Mouse (Mus musculus) lung, embryonic 15.5 days (tissue): ENCODE results near the gene Ttc9b. TPM values are rescaled to one million over a fixed set of nuclear protein-coding genes. Genes with fewer than 3 reads are reported as not detected.
A peak's percentile ranks its signal among the peaks of the same experiment; 100 is the strongest.

ENCODE experiments used
- ATAC-seq: fragments of 200-750 bp; cut with Nextera tagmentation; 2 replicates; pipeline ENCODE4 v1.8.0; 2017; ENCODE audit warnings: moderate number of reproducible peaks, borderline replicate concordance; ENCODE audit not compliant: low FRiP score, low TSS enrichment; ENCODE audit errors: extremely low read depth
- H3K27ac ChIP-seq: fragments of 300-500 bp; sonication (generic); 2 replicates; pipeline ENCODE4 v1.5.1; 2015; ENCODE audit warnings: moderate library complexity, mild to moderate bottlenecking, inconsistent platforms
- H3K27me3 ChIP-seq: fragments of 300-500 bp; sonication (generic); 2 replicates; pipeline ENCODE4 v1.6.1; 2015; ENCODE audit warnings: inconsistent platforms
- H3K36me3 ChIP-seq: fragments of 300-500 bp; sonication (generic); 2 replicates; pipeline ENCODE4 v1.6.1; 2015; ENCODE audit warnings: inconsistent platforms
- H3K4me1 ChIP-seq: fragments of 300-500 bp; sonication (generic); 2 replicates; pipeline ENCODE4 v1.6.1; 2015; ENCODE audit warnings: inconsistent platforms
- H3K4me2 ChIP-seq: fragments of 300-500 bp; sonication (generic); 2 replicates; pipeline ENCODE4 v1.6.1; 2015; ENCODE audit warnings: inconsistent platforms, mild to moderate bottlenecking, moderate library complexity
- H3K4me3 ChIP-seq: fragments of 300-500 bp; sonication (generic); 2 replicates; pipeline ENCODE4 v1.5.1; 2015; ENCODE audit warnings: mild to moderate bottlenecking, inconsistent platforms
- H3K9ac ChIP-seq: fragments of 300-500 bp; sonication (generic); 2 replicates; pipeline ENCODE4 v1.6.1; 2015; ENCODE audit warnings: inconsistent platforms
- H3K9me3 ChIP-seq: fragments of 300-500 bp; sonication (generic); 2 replicates; pipeline ENCODE4 v1.6.1; 2016; ENCODE audit warnings: inconsistent platforms
- WGBS: fragments of 180-500 bp; shearing (Covaris S2); methylation state at CpG from one replicate; pipeline ENCODE4 v1.1.7; 2015; 5-methylcytosine and 5-hydroxymethylcytosine counted together
- polyA plus RNA-seq: library from polyadenylated mRNA; unstranded; fragments of >200 nt; fragmentation: Nextera tagmentation; extraction: Ambion mirVana; gene quantifications from 2 replicates; pipeline ENCODE4 v1.2.1, GENCODE M21; 2015

The Ttc9b gene
- polyA plus RNA-seq, 1 experiment from 2014 or later: 0.60 TPM

DNA sequence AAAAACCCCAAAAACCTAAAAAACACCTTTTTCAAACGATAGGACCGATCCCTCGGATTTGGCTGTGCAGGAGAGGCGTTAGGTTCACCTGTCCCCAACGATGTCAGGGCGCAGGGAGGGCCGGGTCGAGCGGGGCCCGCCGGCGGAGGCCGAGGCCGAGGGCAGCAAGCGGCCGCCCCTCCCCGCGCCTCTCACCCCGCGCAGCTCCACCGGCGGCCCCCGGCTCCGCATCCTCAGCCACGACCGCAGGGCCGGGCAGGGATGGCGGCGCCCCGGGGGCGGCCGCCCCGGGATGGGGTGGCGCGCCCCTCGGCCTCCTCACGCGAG, 20.4 kb downstream of the Ttc9b start:
- ATAC-seq: peak; percentile 73; the same call in 1 of the 2 replicates
- H3K9me3 ChIP-seq: no peaks in the 10 kb centered on the region
- H3K27me3 ChIP-seq: no peaks in the 10 kb centered on the region
- H3K27ac ChIP-seq: peak overlapping the region; percentile 91
- peak overlapping the region; percentile 83 for H3K9ac ChIP-seq
- peak overlapping the region; percentile 98 for H3K4me2 ChIP-seq
- H3K36me3 ChIP-seq: peaks cover 5% of the 10 kb centered on the region; the same call in 1 of the 2 replicates
- H3K4me3 ChIP-seq: peak overlapping the region; percentile 96
- peaks cover 22% of the 10 kb centered on the region for H3K4me1 ChIP-seq
- under 1% methylated on average over 31 of the region's 38 CpGs for WGBS

DNA sequence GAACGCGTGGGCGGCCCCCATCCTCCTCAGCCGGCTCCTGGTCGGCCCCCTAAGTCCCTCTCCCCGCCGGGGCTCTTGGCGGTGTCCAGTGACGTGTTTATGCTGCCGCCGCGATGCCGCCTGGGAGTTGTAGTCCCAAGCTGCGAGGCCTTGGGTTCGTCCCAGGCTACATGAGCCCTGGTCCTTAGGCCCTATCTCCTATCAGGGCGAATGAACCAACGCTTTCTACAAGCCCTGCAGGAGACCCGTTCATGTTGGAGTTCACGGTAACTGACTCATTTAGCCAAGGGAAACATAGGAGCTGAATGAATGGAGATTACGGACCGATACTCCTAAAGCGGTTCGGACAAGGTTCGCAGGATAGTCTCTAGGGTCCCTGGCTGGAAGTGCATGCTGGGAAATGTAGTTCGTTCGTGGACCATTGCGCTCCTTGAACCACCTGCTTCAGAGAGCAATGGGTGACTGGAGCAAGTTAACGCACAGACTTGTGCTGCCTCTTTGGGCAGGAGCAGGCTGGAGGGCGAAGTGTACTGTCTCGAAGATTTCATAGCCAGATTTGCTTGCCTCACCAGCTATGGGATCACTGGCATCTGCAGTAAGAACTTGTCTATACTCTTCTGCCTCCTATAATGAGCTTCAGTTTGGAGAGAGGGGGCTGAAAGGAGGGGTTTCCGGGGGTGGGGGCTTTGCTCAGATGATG, 21.0 kb downstream of the Ttc9b start, which contains the start of gene Map3k10:
Map3k10 (minus strand) TSS at position 77 of the 700 bp plus-strand sequence.
- Histone ChIP-seq H3K27ac (peak within 1 kb of the TSS; percentile 91), H3K27me3 (no peaks in the 10 kb centered on the region), H3K4me1 (peaks cover 22% of the 10 kb centered on the region), H3K4me2 (peak within 1 kb of the TSS; percentile 98), H3K9me3 (no peaks in the 10 kb centered on the region), H3K4me3 (peak within 1 kb of the TSS; percentile 96), H3K9ac (peak within 1 kb of the TSS; percentile 83), H3K36me3 (peaks cover 5% of the 10 kb centered on the region; the same call in 1 of the 2 replicates)
- peak; percentile 97 for ATAC-seq
- WGBS: under 1% methylated on average over 31 of the region's 31 CpGs

DNA sequence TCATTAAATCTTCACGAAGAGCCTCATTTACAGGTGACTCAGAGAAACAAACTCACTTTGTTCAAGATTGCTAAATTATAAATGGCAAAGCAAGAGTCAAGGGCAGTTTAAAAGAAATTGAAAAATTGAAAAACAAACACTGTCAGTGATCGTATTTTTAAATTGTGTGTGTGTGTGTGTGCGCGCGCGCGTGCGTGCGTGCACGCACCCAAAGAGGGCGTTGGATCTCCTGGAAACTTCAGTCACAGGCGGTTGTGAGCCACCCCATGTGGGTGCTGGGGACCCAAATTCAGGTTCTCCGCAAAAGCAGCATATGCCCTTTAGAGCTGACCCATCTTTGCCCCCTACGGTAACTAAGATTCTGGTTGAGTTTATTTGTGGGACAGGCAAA, 21.5 kb downstream of the Ttc9b start:
- Histone ChIP-seq H3K9me3 (no peaks in the 10 kb centered on the region), H3K36me3 (peaks cover 2% of the 10 kb centered on the region; the same call in 1 of the 2 replicates), H3K27ac (no peak overlapping the region), H3K4me3 (peak overlapping the region; percentile 96), H3K27me3 (no peaks in the 10 kb centered on the region), H3K4me1 (peaks cover 22% of the 10 kb centered on the region), H3K4me2 (peak overlapping the region; percentile 98), H3K9ac (peak overlapping the region; percentile 83; the same call in 1 of the 2 replicates)
- 29% methylated on average over 14 of the region's 14 CpGs for WGBS
- no peak for ATAC-seq

DNA sequence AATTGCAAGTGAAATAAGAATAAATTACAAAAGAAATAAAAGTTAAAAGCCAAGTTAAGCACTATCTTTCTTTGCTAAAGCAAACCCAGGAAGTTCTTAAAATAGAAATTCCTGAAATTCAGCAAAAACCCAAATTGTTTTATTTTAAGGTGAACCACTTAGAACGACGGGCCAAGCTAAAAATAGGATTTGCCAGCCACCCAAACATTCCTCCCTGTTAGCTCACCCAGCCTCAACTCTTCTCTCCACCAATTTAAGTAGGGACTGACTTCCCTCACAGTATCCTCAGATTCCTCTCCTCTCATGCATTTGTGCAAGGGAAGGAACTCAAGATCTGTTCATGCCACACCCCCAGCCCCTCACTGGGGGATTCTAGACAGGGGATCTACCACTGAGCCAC, 29.5 kb downstream of the Ttc9b start:
- ATAC-seq: no peak
- no peak overlapping the region for H3K9ac ChIP-seq

DNA sequence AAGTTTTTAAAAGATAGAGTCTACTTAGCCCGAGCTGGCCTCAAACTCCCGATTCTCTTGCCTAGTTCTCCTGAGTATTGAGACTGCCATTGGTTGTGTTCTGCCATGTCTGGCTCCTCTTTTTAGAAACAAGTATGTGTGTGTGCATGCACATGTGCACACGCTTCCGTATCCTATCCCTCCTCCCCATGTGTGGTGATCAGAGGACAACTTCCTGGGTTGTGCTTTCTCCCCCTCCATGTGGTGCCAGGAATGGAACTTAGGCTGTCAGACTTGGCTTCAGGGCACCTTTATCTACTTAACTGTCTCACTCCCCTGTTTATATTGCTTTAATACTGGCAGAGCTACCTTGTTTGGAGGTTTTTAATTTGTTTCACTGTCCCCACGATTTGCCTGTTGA, 31.5 kb downstream of the Ttc9b start:
- Histone ChIP-seq H3K27ac (no peak overlapping the region), H3K9ac (no peak overlapping the region), H3K4me3 (no peak overlapping the region), H3K4me2 (no peak overlapping the region), H3K27me3 (no peaks in the 10 kb centered on the region), H3K4me1 (peaks cover 7% of the 10 kb centered on the region; the same call in 1 of the 2 replicates), H3K36me3 (no peaks in the 10 kb centered on the region), H3K9me3 (no peaks in the 10 kb centered on the region)
- WGBS: 35% methylated on average over 5 of the region's 5 CpGs
- no peak for ATAC-seq

More for the DNA sequence above, 29.5 kb downstream of the Ttc9b start:
- Histone ChIP-seq H3K4me1 (peaks cover 2% of the 10 kb centered on the region; the same call in 1 of the 2 replicates), H3K4me2 (no peak overlapping the region), H3K36me3 (no peaks in the 10 kb centered on the region), H3K27ac (no peak overlapping the region), H3K4me3 (no peak overlapping the region), H3K9me3 (no peaks in the 10 kb centered on the region), H3K27me3 (no peaks in the 10 kb centered on the region)
- WGBS: 39% methylated on average over 2 of the region's 2 CpGs

DNA sequence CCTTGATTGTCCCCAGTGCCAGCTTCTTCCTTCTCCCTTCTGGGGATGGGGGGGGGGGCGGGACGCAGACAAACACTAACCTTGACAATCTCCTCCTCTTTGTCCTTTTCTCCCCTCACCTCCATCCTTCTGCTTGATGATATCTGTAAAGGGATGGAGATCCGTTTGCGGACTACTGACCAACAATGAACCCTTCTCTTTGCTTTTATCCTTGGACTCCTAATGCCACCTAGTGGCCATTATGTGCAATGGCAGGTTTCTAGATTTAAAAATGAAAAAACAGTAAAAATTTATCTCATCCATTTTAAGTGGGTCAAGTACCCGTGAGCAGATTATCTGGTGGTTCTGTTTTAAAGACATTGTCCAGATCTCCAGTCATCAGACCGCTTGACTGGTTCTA, 32.0 kb downstream of the Ttc9b start:
- Histone ChIP-seq H3K9ac (no peak overlapping the region), H3K27me3 (no peaks in the 10 kb centered on the region), H3K27ac (no peak overlapping the region), H3K9me3 (no peaks in the 10 kb centered on the region), H3K4me1 (peaks cover 7% of the 10 kb centered on the region; the same call in 1 of the 2 replicates), H3K4me2 (no peak overlapping the region), H3K36me3 (no peaks in the 10 kb centered on the region), H3K4me3 (no peak overlapping the region)
- under 1% methylated on average over 6 of the region's 6 CpGs for WGBS
- ATAC-seq: no peak

DNA sequence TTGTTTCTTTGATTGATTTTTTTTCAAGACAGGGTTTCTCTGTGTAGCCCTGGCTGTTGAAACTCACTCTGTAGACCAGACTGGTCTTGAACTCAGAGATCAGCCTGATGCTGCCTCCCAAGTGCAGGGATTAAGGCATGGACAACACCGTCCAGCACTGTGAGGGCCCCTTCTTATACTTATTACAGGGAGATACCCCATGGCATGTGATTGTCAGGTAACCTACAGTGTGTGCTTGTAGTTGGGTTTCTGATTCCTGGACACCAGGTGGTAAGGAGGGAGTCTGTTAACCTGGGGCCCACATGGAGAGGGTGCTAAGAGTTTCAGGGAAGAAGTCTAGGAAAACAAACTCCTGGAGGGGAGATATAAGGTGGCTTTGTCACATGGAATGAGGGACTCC, 33.3 kb downstream of the Ttc9b start:
- Histone ChIP-seq H3K9me3 (no peaks in the 10 kb centered on the region), H3K4me3 (no peak overlapping the region), H3K36me3 (no peaks in the 10 kb centered on the region), H3K9ac (no peak overlapping the region), H3K4me1 (peaks cover 7% of the 10 kb centered on the region; the same call in 1 of the 2 replicates), H3K27me3 (no peaks in the 10 kb centered on the region), H3K4me2 (no peak overlapping the region), H3K27ac (no peak overlapping the region)
- WGBS: 90% methylated on average over 1 of the region's 1 CpGs
- ATAC-seq: no peak

DNA sequence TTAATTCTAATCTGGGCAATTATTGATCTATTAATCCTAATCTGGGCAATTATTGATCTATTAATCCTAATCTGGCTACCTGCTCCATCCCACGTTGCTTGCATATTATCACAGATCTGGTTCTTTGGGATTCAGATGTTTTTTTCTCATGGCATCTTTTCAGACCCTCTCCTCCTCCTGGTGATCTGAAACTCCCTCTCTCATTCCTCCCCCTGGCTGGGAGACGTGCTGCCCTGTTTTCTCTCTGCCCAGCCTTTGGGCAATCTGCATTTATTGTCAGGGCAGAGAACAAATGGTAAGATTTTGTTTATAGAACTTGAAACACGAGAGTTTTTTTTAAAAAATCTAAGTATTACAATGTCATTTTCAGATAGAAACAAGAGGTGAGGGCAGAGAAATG, 34.1 kb downstream of the Ttc9b start:
- 63% methylated on average over 3 of the region's 3 CpGs for WGBS
- Histone ChIP-seq H3K9ac (0 out of 2 replicates have a peak overlapping the region, but pooled peaks have one; percentile 68), H3K27me3 (no peaks in the 10 kb centered on the region), H3K27ac (no peak overlapping the region), H3K4me2 (peak overlapping the region; percentile 76; the same call in 1 of the 2 replicates), H3K4me3 (peak overlapping the region; percentile 54; the same call in 1 of the 2 replicates), H3K36me3 (no peaks in the 10 kb centered on the region), H3K4me1 (peaks cover 7% of the 10 kb centered on the region; the same call in 1 of the 2 replicates), H3K9me3 (no peaks in the 10 kb centered on the region)
- no peak for ATAC-seq

DNA sequence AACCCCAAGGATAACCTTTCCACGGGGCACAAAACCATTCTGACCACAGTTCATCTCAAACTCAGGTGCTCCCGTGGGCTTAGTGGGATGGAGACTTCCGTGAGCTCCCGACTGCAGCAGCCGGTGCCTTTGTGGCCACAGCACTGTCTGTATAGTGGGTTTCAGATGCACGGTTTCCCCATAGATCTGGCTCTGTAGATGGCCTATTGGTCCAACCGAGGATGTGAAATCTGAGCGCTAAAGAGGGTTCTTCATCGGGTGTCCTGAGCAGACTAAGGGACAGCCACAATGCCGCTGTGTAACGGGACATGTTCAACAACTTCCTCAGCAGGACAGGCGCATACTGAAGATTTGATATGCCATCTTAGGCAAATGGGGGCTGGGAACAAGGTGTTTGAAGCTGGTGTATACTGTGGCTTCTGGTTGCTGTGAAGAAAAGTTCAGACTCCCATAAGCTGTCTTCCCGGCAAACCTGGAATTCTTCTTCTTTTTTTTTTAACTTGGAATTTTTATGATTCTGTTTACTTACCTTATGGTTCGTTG, 34.6 kb downstream of the Ttc9b start:
- no peaks in the 10 kb centered on the region for H3K27me3 ChIP-seq
- peaks cover 7% of the 10 kb centered on the region; the same call in 1 of the 2 replicates for H3K4me1 ChIP-seq
- H3K36me3 ChIP-seq: no peaks in the 10 kb centered on the region
- peak overlapping the region; percentile 66 for H3K27ac ChIP-seq
- no peak for ATAC-seq
- 29% methylated on average over 14 of the region's 14 CpGs for WGBS
- no peaks in the 10 kb centered on the region for H3K9me3 ChIP-seq
- peak overlapping the region; percentile 54 for H3K4me3 ChIP-seq
- peak overlapping the region; percentile 68 for H3K9ac ChIP-seq
- H3K4me2 ChIP-seq: peak overlapping the region; percentile 76

DNA sequence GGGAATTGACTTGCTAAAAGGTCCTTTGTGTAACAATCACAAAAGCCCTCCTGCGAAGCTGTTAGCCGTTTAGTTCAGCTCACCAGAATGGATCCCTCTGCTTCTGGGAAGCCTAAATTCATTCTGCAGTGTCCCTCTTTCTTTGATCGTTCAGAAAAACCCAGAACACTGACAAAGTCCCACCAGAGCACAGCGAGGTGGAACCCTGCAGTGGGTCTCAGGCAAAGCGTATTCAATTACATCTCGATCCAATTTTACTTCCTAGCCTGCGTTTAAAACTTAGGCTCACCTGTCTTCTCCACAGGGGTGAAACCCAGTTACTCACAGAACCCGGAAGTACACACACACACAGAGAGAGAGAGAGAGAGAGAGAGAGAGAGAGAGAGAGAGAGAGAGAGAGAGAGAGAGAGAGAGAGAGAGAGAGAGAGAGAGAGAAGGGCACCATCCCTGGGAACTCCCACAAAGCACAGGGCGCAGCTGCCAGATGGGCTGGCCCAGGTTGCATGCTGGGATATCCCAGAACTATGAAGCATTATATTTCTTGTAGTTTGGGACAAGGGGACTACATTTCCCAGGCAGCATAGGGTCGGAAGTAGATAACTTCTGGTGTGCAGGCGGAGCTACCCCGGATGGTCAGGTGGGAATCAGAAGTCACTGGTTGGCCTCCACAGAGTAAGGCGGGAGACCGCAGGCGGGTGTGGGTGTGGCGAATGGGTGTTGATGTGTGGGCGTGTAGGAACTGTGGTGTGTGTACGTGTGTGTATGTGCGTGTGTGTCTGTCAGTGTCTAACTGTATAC, 35.3 kb downstream of the Ttc9b start, which contains the start of gene Zfp607b:
Zfp607b (plus strand) TSS at position 526 of the 798 bp plus-strand sequence.
- no peaks in the 10 kb centered on the region for H3K27me3 ChIP-seq
- H3K27ac ChIP-seq: peak within 1 kb of the TSS; percentile 66
- H3K4me1 ChIP-seq: peaks cover 7% of the 10 kb centered on the region; the same call in 1 of the 2 replicates
- peak within 1 kb of the TSS; percentile 68 for H3K9ac ChIP-seq
- peak within 1 kb of the TSS; percentile 76 for H3K4me2 ChIP-seq
- no peaks in the 10 kb centered on the region for H3K36me3 ChIP-seq
- no peaks in the 10 kb centered on the region for H3K9me3 ChIP-seq
- ATAC-seq: peak; percentile 98
- H3K4me3 ChIP-seq: peak within 1 kb of the TSS; percentile 54
- under 1% methylated on average over 19 of the region's 19 CpGs for WGBS

DNA sequence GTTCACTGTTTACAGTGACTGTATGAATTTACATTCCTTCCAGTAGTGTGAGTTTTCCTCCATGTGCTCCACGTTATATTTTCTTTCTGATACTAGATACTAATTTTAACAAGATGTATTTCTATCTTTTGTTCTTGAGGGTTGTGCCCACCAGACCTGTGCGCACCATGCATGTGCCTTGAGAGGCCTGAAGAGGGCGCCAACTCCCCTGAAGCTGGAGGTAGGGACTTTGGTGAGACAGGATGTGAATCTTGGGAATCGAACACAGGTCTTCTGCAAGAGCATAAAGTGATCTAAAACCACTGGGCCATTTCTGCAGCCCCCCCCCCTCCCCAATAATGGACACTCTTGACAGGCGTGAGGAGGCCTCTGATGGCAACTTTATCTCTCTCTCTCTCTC, 37.4 kb downstream of the Ttc9b start:
- 40% methylated on average over 5 of the region's 5 CpGs for WGBS
- no peak for ATAC-seq
- Histone ChIP-seq H3K27me3 (no peaks in the 10 kb centered on the region), H3K36me3 (no peaks in the 10 kb centered on the region), H3K9me3 (no peaks in the 10 kb centered on the region), H3K4me3 (no peak overlapping the region), H3K9ac (no peak overlapping the region), H3K27ac (no peak overlapping the region), H3K4me1 (peaks cover 7% of the 10 kb centered on the region; the same call in 1 of the 2 replicates), H3K4me2 (no peak overlapping the region)
